Mouse (Mus musculus) spleen, adult 2 months (tissue): ENCODE data around the gene Slc9a9.

ENCODE experiments used
- CTCF ChIP-seq: fragments of 200-500 bp; IDR thresholded peaks from 2 replicates; pipeline ENCODE4 v1.5.1; 2011; ENCODE audit warnings: mild to moderate bottlenecking, inconsistent platforms; ENCODE audit not compliant: insufficient read depth, insufficient read length, insufficient replicate concordance; ENCODE audit errors: extremely low read depth
- POLR2A ChIP-seq: fragments of 200-500 bp; IDR thresholded peaks from 2 replicates; pipeline ENCODE4 v1.6.1; 2011; ENCODE audit warnings: low read depth, low read length, inconsistent platforms

- no peak for TF ChIP-seq POLR2A
- TF ChIP-seq CTCF: no peak
These were observed 442.0 kb downstream of the Slc9a9 start for GRCm38 (mm10) chr9:95111732-95112131.
